Mouse (Mus musculus) heart, adult 11 months (tissue): ENCODE data around the gene Tomt.

Experiments
- DNase-seq: peaks from one replicate; pipeline ENCODE4 v3.0.0; 2022

Tomt gene

GRCm38 (mm10) chr7:101852846-101853245 is 53.3 kb downstream of the Tomt start:
- no peak for DNase-seq

- DNase-seq = no peak
These were observed 54.5 kb downstream of the Tomt start for GRCm38 (mm10) chr7:101851689-101852088.
